Mouse (Mus musculus): Measurements from ENCODE around the gene Hpn.

- TF ChIP-seq CTCF (IDR thresholded peaks at IDR 0.05; ENCODE audit: borderline replicate concordance, insufficient read depth, low read depth, low read length): no peak
- TF ChIP-seq POLR2A (IDR thresholded peaks at IDR 0.05; ENCODE audit: borderline replicate concordance, insufficient read depth, low read length): no peak
Observed at GRCm38 (mm10) chr7:31109796-31110195, 5.3 kb downstream of the Hpn start.
